Comparison of ENCODE assay signal across 8 mouse cellular contexts in genomic region chr9:44488855-44489381, GRCm38 (mm10). TPM values are rescaled to one million over a fixed set of nuclear protein-coding genes. Genes with fewer than 3 reads are reported as not detected.
DNase-seq lines count a peak whose midpoint lies in the region; ATAC-seq and TF ChIP-seq lines count a peak whose summit lies in the region.
"Had no signal": no experiment of that assay in that cellular context is flagged by ENCODE, and none has a peak within 500 bp of the region (broad histone marks: within the 10 kb centered on the region; RNA-seq: fewer than 3 reads in every experiment).

No protein-coding gene starts in this region.

- in situ Hi-C loops in Patski (cut with MboI; ENCODE audit: low pct_unique_long_range_greater_than_20kb): no loop called here

- CTCF ChIA-PET in Patski (lab: Charles Lee): interaction anchor here (16.6 kb wide), 1 partner anchor 11 kb away, joined by 206 read pairs; no protein-coding TSS in a partner anchor

- H3K36me3 ChIP-seq in C2C12 (ENCODE audit: control insufficient read depth, insufficient read depth): peaks cover 7% of the 10 kb centered on the region
- H3K36me3 ChIP-seq in midbrain, embryonic 10.5 days: no peaks in the 10 kb centered on the region

- intact Hi-C loops in heart, postnatal 25 days (cut with DNase I): no loop called here

- H3K79me2 ChIP-seq in C2C12 (ENCODE audit: control insufficient read depth, insufficient read depth): peaks cover 100% of the 10 kb centered on the region

- TF ChIP-seq CTCF in C2C12 (IDR thresholded peaks at IDR 0.05; ENCODE audit: control insufficient read depth, insufficient read depth, insufficient read length) (no peak), Patski (IDR thresholded peaks at IDR 0.05) (no peak)
- no peak for TF ChIP-seq CTCF in embryonic fibroblast, embryonic 13.5 days (IDR thresholded peaks at IDR 0.05; ENCODE audit: borderline replicate concordance, insufficient read depth, low read length)

- POLR2A ChIA-PET in Patski (lab: Charles Lee): interaction anchor here (2.7 to 13.9 kb wide), 2 partner anchors 9 to 11 kb away, joined by 8 to 236 read pairs; no protein-coding TSS in a partner anchor

- no peak overlapping the region for H3K4me3 ChIP-seq in C2C12 (ENCODE audit: insufficient read depth, poor library complexity, severe bottlenecking)
- H3K4me3 ChIP-seq in embryonic fibroblast, embryonic 13.5 days (ENCODE audit: insufficient read depth, low read length): no peak overlapping the region
- peak overlapping the region; percentile 45 for H3K4me3 ChIP-seq in midbrain, embryonic 10.5 days

- no peak for DNase-seq in Patski (ENCODE audit: low read depth, low spot score)
- peak; percentile 62 for DNase-seq in heart, postnatal 25 days (ENCODE audit: low spot score)
- peak; percentile 81 to 89 for DNase-seq in kidney, postnatal 4 days
- no peak for DNase-seq in midbrain, embryonic 10.5 days (ENCODE audit: low spot score)
- DNase-seq in urinary bladder, postnatal 25 days (ENCODE audit: low spot score): peak; percentile 44

- 0% methylated on average over 5 of the region's 5 CpGs for WGBS in midbrain, embryonic 10.5 days

- H3K79me3 ChIP-seq in C2C12 (ENCODE audit: low read depth): peaks cover 82% of the 10 kb centered on the region

- H3K27ac ChIP-seq in embryonic fibroblast, embryonic 13.5 days (ENCODE audit: insufficient read depth, low read length): peak overlapping the region; percentile 96
- H3K27ac ChIP-seq in midbrain, embryonic 10.5 days (replicated peaks): peak overlapping the region; percentile 77

- H3K9me3 ChIP-seq in midbrain, embryonic 10.5 days (replicated peaks): no peaks in the 10 kb centered on the region

- H3K4me1 ChIP-seq in embryonic fibroblast, embryonic 13.5 days (ENCODE audit: control insufficient read depth, insufficient read depth, low read length): peaks cover 21% of the 10 kb centered on the region
- H3K4me1 ChIP-seq in midbrain, embryonic 10.5 days: peaks cover 97% of the 10 kb centered on the region

- peak overlapping the region; percentile 40 for H3ac ChIP-seq in C2C12 (ENCODE audit: control insufficient read depth, insufficient read length, low read depth)

- H3K27me3 ChIP-seq in C2C12 (ENCODE audit: control insufficient read depth, insufficient read depth, insufficient read length) (no peaks in the 10 kb centered on the region), Patski (no peaks in the 10 kb centered on the region)
- peaks cover 16% of the 10 kb centered on the region; the same call in 1 of the 2 replicates for H3K27me3 ChIP-seq in midbrain, embryonic 10.5 days (ENCODE audit: low read depth, poor library complexity, severe bottlenecking)

- TF ChIP-seq POLR2A in embryonic fibroblast, embryonic 13.5 days (IDR thresholded peaks at IDR 0.05; ENCODE audit: low read depth, low read length): no peak

- peak; percentile 13 for ATAC-seq in Patski

TF ChIP-seq in C2C12, 6 proteins besides CTCF, POLR2A, EP300 and RAD21:
- TF ChIP-seq USF1 (IDR thresholded peaks at IDR 0.05; ENCODE audit: low read depth): no peak
- TF ChIP-seq MYOD1 (IDR thresholded peaks at IDR 0.05; ENCODE audit: control insufficient read depth, insufficient read length, low read depth): no peak
- TF ChIP-seq MYOG (IDR thresholded peaks at IDR 0.05; ENCODE audit: control insufficient read depth, extremely low read depth, insufficient read length): no peak
- no peak for TF ChIP-seq CEBPB (IDR thresholded peaks at IDR 0.05; ENCODE audit: low read depth)
- no peak for TF ChIP-seq MAX (IDR thresholded peaks at IDR 0.05)
- TF ChIP-seq FOSL1 (IDR thresholded peaks at IDR 0.05; ENCODE audit: insufficient read depth, low read length, poor library complexity, severe bottlenecking): no peak

RNA-seq across cellular contexts. Expression of gene Bcl9l, which starts 6.3 kb away (rescaled TPM):
- polyA plus RNA-seq in C2C12 (2012; fragmentation: generic; extraction: Trizol) (31.4 TPM), Patski (2021) (40.4 TPM)
- 56.0 and 61.6 TPM in 2 replicates for polyA plus RNA-seq in embryonic fibroblast, embryonic 13.5 days (2011; ENCODE audit: insufficient read length, low read depth, missing spikeins)
- 10 to 100 TPM; 44.9 to 57.6 TPM for total RNA-seq in heart, postnatal 25 days (2021)
- polyA plus RNA-seq in midbrain, embryonic 10.5 days (2016; fragmentation: Nextera tagmentation; extraction: Ambion mirVana): 3.9 and 4.7 TPM in 2 replicates

RNA-seq across cellular contexts. Expression of gene Upk2, which starts 34.1 kb away (rescaled TPM):
- polyA plus RNA-seq in C2C12 (2012; fragmentation: generic; extraction: Trizol) (0.04 TPM), Patski (2021) (not detected)
- not detected in 2 replicates for polyA plus RNA-seq in embryonic fibroblast, embryonic 13.5 days (2011; ENCODE audit: insufficient read length, low read depth, missing spikeins)
- total RNA-seq in heart, postnatal 25 days (2021): not detected
- not detected in 2 replicates for polyA plus RNA-seq in midbrain, embryonic 10.5 days (2016; fragmentation: Nextera tagmentation; extraction: Ambion mirVana)
- total RNA-seq: neutrophil, adult 5-6 weeks had no signal

RNA-seq across cellular contexts. Expression of gene Foxr1, which starts 48.0 kb away (rescaled TPM):
- polyA plus RNA-seq in C2C12 (2012; fragmentation: generic; extraction: Trizol) (not detected), Patski (2021) (not detected)
- not detected in 2 replicates for polyA plus RNA-seq in embryonic fibroblast, embryonic 13.5 days (2011; ENCODE audit: insufficient read length, low read depth, missing spikeins)
- total RNA-seq in heart, postnatal 25 days (2021): not detected
- polyA plus RNA-seq in midbrain, embryonic 10.5 days (2016; fragmentation: Nextera tagmentation; extraction: Ambion mirVana): not detected in 2 replicates
- total RNA-seq: neutrophil, adult 5-6 weeks had no signal

Comparison
In these comparisons a context has a peak if more than half of its experiments do, and no peak if none do; other contexts are left out.
1. DNase-seq: peak in heart, postnatal 25 days (single experiment), kidney, postnatal 4 days (2 of 2) and urinary bladder, postnatal 25 days (single experiment); none in Patski (single experiment) and midbrain, embryonic 10.5 days (single experiment).